Mouse (Mus musculus) gonadal fat pad, adult 2 months (tissue): ENCODE data around the gene Etl4. TPM values are rescaled to one million over a fixed set of nuclear protein-coding genes. Genes with fewer than 3 reads are reported as not detected.
A peak's percentile ranks its signal among the peaks of the same experiment; 100 is the strongest.

Experiments used
- DNase-seq: peaks from one replicate; pipeline ENCODE4 v3.0.0-alpha.2; 2012; ENCODE audit warnings: low read depth
- polyA plus RNA-seq: library from polyadenylated mRNA; depleted of rRNA; stranded (reverse); fragments of >200 nt; gene quantifications from 2 replicates; pipeline ENCODE4 v1.2.3, GENCODE M21; 2012

The Etl4 gene
- polyA plus RNA-seq, 1 experiment, result 25.9 TPM

- no peak for DNase-seq
These were observed 854.1 kb downstream of the Etl4 start for GRCm38 (mm10) chr2:20763511-20764212.

DNA sequence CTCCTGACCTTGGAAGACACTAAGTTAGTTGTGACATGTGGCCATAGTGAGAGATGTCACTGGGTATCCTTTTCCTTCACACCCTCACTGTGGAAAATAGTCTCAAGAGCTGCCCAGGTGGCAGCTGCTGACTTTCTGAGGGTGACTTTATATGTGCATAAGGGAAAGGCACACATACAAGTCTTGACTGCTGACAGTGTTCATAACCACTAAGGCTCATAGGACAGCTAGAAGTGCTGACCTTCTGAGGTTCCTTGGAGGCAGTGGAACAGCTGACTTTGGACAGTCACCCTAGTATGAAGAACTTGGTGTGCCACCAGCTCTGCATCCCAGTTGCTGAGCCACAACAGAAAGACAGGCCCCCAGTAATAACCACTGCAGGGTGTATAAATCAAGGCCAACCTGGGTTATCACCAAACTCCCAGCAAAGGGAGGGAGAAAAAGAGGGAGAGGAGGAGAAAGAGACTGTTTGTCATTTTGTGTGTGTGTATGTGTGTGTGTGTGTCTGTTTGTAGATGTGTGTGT lies 855.0 kb downstream of the Etl4 start:
- no peak for DNase-seq

DNA sequence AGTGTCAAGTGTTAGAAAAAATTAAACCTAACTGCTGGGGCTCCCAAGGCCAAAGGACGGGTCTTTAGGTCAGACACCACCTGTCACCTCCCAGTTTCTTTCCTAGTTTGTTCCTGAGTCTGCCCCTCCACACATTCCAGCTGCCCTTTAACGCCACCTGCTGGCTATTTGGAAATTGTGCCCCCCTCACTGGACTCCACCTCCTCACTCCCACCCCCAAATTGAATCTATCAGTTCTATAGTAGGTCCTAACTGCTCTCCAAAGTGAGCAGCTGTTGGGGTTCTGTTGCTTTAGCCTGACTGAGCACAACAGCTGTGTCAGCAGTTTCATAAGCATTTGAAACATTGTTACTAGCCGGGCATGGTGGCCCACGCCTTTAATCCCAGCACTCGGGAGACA lies 859.1 kb downstream of the Etl4 start:
- no peak for DNase-seq

GRCm38 (mm10) chr2:20770171-20770570 lies 860.6 kb downstream of the Etl4 start:
- DNase-seq, result no peak

- no peak for DNase-seq
These were observed 864.9 kb downstream of the Etl4 start for GRCm38 (mm10) chr2:20774462-20774861.

- no peak for DNase-seq
These were observed 866.7 kb downstream of the Etl4 start for GRCm38 (mm10) chr2:20776171-20776704.

DNA sequence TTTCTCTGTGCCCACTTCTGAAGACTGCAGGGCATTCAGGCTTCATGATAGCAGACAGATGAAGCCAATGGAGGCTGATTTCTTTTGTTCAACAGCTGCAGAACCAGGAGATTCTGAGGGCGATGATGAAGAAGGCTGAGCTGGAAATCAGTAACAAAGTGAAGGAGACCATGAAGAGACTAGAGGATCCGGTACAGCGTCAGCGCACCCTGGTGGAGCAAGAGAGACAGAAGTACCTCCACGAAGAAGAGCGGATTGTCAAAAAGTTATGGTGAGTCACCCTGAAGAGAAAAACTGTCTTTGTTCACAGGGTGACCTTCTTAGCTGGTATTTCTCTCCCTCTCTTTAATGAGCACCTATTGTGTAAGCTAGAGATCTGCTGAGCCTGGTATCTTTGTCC lies 868.4 kb downstream of the Etl4 start:
- no peak for DNase-seq

DNA sequence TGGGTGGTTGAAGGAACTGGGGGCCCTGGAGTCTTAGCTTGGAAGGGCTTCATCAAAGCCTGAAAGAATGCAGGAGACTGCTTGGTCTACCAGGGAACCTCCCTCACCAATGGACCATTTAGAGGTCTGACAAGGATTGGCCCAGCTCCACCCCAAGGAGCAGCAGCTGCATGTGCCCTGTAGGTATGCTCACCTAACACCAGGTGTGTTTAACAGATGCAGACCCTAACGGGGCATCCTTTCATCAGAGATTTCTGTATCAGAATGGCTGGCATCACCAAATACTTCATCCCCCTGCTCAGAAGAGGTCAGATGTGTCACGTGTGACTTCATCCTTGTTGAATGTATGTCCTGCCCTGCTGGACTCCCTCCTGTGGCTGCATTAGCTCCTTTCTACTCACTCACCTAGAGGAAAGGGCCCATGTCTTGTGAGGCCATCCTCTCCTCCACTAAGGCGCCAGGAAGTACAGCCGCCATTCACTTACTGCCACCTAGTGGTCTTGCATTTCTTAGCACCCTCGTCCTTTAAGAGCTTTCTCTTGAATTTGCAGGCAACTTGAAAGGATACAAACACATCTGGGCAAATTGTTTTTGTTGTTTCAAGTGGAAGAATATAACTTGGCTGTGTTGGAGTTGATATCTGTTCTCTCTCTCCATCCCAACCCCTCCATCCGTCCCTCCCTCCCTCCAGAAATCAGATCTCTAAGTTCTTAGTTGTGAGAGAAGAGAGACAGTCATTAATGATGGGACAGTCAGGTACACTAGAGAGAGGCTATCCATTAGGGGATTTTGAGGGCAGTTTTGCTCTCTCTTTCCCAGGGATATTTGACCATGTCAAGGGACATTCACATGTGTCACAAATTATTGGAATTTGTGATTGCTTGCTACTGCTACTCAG lies 870.2 kb downstream of the Etl4 start:
- peak; percentile 10 for DNase-seq

GRCm38 (mm10) chr2:20801236-20801890 lies 891.8 kb downstream of the Etl4 start:
- DNase-seq, result no peak

- DNase-seq, result peak; percentile 26
These were observed 901.9 kb downstream of the Etl4 start for GRCm38 (mm10) chr2:20811506-20811905.

DNA sequence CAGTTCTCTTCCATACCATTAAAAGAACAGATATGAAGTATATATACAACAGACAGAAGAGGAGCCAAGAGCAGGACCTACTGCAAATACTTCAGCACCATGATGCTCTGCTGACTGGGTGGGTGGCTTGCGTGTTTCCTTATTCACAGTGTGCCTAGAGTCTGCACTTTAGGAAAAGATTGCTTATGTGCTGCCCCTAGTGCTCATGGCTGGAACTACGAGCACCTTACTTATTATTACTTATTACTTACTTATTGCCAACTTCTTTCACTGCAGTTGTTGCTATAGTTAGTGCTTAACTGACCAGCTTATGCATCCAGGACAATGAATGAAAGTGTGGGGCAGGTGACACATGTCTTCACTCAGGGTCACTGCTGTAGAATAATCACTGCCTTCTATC lies 904.4 kb downstream of the Etl4 start:
- no peak for DNase-seq

- peak; percentile 23 for DNase-seq
These were observed 908.6 kb downstream of the Etl4 start for GRCm38 (mm10) chr2:20818226-20818625.

- no peak for DNase-seq
These were observed 916.7 kb downstream of the Etl4 start for GRCm38 (mm10) chr2:20826258-20826657.

- no peak for DNase-seq
These were observed 921.3 kb downstream of the Etl4 start for GRCm38 (mm10) chr2:20830882-20831281.

GRCm38 (mm10) chr2:20831608-20832406 lies 922.2 kb downstream of the Etl4 start:
- no peak for DNase-seq

- DNase-seq, result no peak
These were observed 939.8 kb downstream of the Etl4 start for GRCm38 (mm10) chr2:20849346-20849745.
